Mouse (Mus musculus): Measurements from ENCODE around the gene Slc25a23. TPM values are rescaled to one million over a fixed set of nuclear protein-coding genes. Genes with fewer than 3 reads are reported as not detected.

The Slc25a23 gene
- polyA plus RNA-seq, 1 experiment: 0.89 TPM

GRCm38 (mm10) chr17:57070699-57071098 is 11.0 kb upstream of the Slc25a23 start:
- Histone ChIP-seq H3K4me3 (ENCODE audit: insufficient read depth, poor library complexity, severe bottlenecking) (no peak overlapping the region), H3K79me3 (ENCODE audit: low read depth) (no peaks in the 10 kb centered on the region), H3ac (ENCODE audit: control insufficient read depth, insufficient read length, low read depth) (no peak overlapping the region), H3K36me3 (ENCODE audit: control insufficient read depth, insufficient read depth) (no peaks in the 10 kb centered on the region), H3K79me2 (ENCODE audit: control insufficient read depth, insufficient read depth) (no peaks in the 10 kb centered on the region), H3K27me3 (ENCODE audit: control insufficient read depth, insufficient read depth, insufficient read length) (peaks cover 59% of the 10 kb centered on the region)
- no peak for TF ChIP-seq CTCF (IDR thresholded peaks at IDR 0.05; ENCODE audit: control insufficient read depth, insufficient read depth, insufficient read length)
- TF ChIP-seq MYOD1 (IDR thresholded peaks at IDR 0.05; ENCODE audit: control insufficient read depth, insufficient read length, low read depth): no peak
- no peak for TF ChIP-seq FOSL1 (IDR thresholded peaks at IDR 0.05; ENCODE audit: insufficient read depth, low read length, poor library complexity, severe bottlenecking)
- no peak for TF ChIP-seq MYOG (IDR thresholded peaks at IDR 0.05; ENCODE audit: control insufficient read depth, extremely low read depth, insufficient read length)
- no peak for TF ChIP-seq MAX (IDR thresholded peaks at IDR 0.05)
- TF ChIP-seq USF1 (IDR thresholded peaks at IDR 0.05; ENCODE audit: low read depth): no peak
- TF ChIP-seq CEBPB (IDR thresholded peaks at IDR 0.05; ENCODE audit: low read depth): no peak

- Histone ChIP-seq H3K79me2 (ENCODE audit: control insufficient read depth, insufficient read depth) (no peaks in the 10 kb centered on the region), H3K4me3 (ENCODE audit: insufficient read depth, poor library complexity, severe bottlenecking) (no peak overlapping the region), H3K27me3 (ENCODE audit: control insufficient read depth, insufficient read depth, insufficient read length) (peaks cover 60% of the 10 kb centered on the region), H3K36me3 (ENCODE audit: control insufficient read depth, insufficient read depth) (no peaks in the 10 kb centered on the region), H3K79me3 (ENCODE audit: low read depth) (no peaks in the 10 kb centered on the region), H3ac (ENCODE audit: control insufficient read depth, insufficient read length, low read depth) (no peak overlapping the region)
- TF ChIP-seq MYOD1 (IDR thresholded peaks at IDR 0.05; ENCODE audit: control insufficient read depth, insufficient read length, low read depth) (no peak), FOSL1 (IDR thresholded peaks at IDR 0.05; ENCODE audit: insufficient read depth, low read length, poor library complexity, severe bottlenecking) (no peak), CTCF (IDR thresholded peaks at IDR 0.05; ENCODE audit: control insufficient read depth, insufficient read depth, insufficient read length) (no peak), MYOG (IDR thresholded peaks at IDR 0.05; ENCODE audit: control insufficient read depth, extremely low read depth, insufficient read length) (no peak), CEBPB (IDR thresholded peaks at IDR 0.05; ENCODE audit: low read depth) (no peak), MAX (IDR thresholded peaks at IDR 0.05) (no peak), USF1 (IDR thresholded peaks at IDR 0.05; ENCODE audit: low read depth) (no peak)
Measured at GRCm38 (mm10) chr17:57070272-57070671, 10.6 kb upstream of the Slc25a23 start.

DNA sequence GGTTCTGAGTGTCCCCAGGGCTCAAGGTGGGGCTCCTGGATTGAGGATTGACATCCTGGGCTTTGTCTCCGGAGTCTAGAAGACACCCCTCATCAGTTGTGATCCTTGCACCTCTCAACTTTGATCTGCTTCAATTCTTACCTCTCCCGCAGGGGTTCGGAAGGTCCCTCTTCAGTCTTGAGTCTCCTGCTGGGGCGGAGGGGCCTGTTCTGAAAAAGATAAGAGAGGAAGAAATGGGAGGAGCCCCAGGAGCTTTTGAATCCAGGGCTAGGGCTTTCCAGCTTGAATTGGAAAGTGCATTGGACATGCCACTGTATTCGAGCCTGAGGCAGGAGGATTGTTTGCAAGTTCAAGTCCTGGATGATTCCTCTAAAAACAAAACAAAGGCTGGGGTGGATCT is 7.2 kb upstream of the Slc25a23 start:
- Histone ChIP-seq H3K79me2 (ENCODE audit: control insufficient read depth, insufficient read depth) (no peaks in the 10 kb centered on the region), H3K79me3 (ENCODE audit: low read depth) (no peaks in the 10 kb centered on the region), H3ac (ENCODE audit: control insufficient read depth, insufficient read length, low read depth) (no peak overlapping the region), H3K4me3 (ENCODE audit: insufficient read depth, poor library complexity, severe bottlenecking) (no peak overlapping the region), H3K36me3 (ENCODE audit: control insufficient read depth, insufficient read depth) (no peaks in the 10 kb centered on the region), H3K27me3 (ENCODE audit: control insufficient read depth, insufficient read depth, insufficient read length) (peaks cover 63% of the 10 kb centered on the region)
- no peak for TF ChIP-seq FOSL1 (IDR thresholded peaks at IDR 0.05; ENCODE audit: insufficient read depth, low read length, poor library complexity, severe bottlenecking)

GRCm38 (mm10) chr17:57063031-57063430 is 3.4 kb upstream of the Slc25a23 start:
- TF ChIP-seq MYOD1 (IDR thresholded peaks at IDR 0.05; ENCODE audit: control insufficient read depth, insufficient read length, low read depth) (no peak), MYOG (IDR thresholded peaks at IDR 0.05; ENCODE audit: control insufficient read depth, extremely low read depth, insufficient read length) (no peak), CTCF (IDR thresholded peaks at IDR 0.05; ENCODE audit: control insufficient read depth, insufficient read depth, insufficient read length) (no peak), MAX (IDR thresholded peaks at IDR 0.05) (no peak), USF1 (IDR thresholded peaks at IDR 0.05; ENCODE audit: low read depth) (no peak), CEBPB (IDR thresholded peaks at IDR 0.05; ENCODE audit: low read depth) (no peak), FOSL1 (IDR thresholded peaks at IDR 0.05; ENCODE audit: insufficient read depth, low read length, poor library complexity, severe bottlenecking) (no peak)
- H3K79me2 ChIP-seq (ENCODE audit: control insufficient read depth, insufficient read depth): no peaks in the 10 kb centered on the region
- H3K4me3 ChIP-seq (ENCODE audit: insufficient read depth, poor library complexity, severe bottlenecking): no peak overlapping the region
- H3K79me3 ChIP-seq (ENCODE audit: low read depth): no peaks in the 10 kb centered on the region
- no peak overlapping the region for H3ac ChIP-seq (ENCODE audit: control insufficient read depth, insufficient read length, low read depth)
- no peaks in the 10 kb centered on the region for H3K36me3 ChIP-seq (ENCODE audit: control insufficient read depth, insufficient read depth)
- H3K27me3 ChIP-seq (ENCODE audit: control insufficient read depth, insufficient read depth, insufficient read length): peaks cover 69% of the 10 kb centered on the region

- H3K79me3 ChIP-seq (ENCODE audit: low read depth): no peaks in the 10 kb centered on the region
- no peaks in the 10 kb centered on the region for H3K79me2 ChIP-seq (ENCODE audit: control insufficient read depth, insufficient read depth)
- H3K27me3 ChIP-seq (ENCODE audit: control insufficient read depth, insufficient read depth, insufficient read length): peaks cover 70% of the 10 kb centered on the region
- H3K4me3 ChIP-seq (ENCODE audit: insufficient read depth, poor library complexity, severe bottlenecking): no peak overlapping the region
- no peaks in the 10 kb centered on the region for H3K36me3 ChIP-seq (ENCODE audit: control insufficient read depth, insufficient read depth)
- no peak overlapping the region for H3ac ChIP-seq (ENCODE audit: control insufficient read depth, insufficient read length, low read depth)
- TF ChIP-seq USF1 (IDR thresholded peaks at IDR 0.05; ENCODE audit: low read depth): no peak
- no peak for TF ChIP-seq CTCF (IDR thresholded peaks at IDR 0.05; ENCODE audit: control insufficient read depth, insufficient read depth, insufficient read length)
- no peak for TF ChIP-seq MAX (IDR thresholded peaks at IDR 0.05)
- no peak for TF ChIP-seq FOSL1 (IDR thresholded peaks at IDR 0.05; ENCODE audit: insufficient read depth, low read length, poor library complexity, severe bottlenecking)
- TF ChIP-seq MYOD1 (IDR thresholded peaks at IDR 0.05; ENCODE audit: control insufficient read depth, insufficient read length, low read depth): no peak
Measured at GRCm38 (mm10) chr17:57062548-57062947, 2.9 kb upstream of the Slc25a23 start.

DNA sequence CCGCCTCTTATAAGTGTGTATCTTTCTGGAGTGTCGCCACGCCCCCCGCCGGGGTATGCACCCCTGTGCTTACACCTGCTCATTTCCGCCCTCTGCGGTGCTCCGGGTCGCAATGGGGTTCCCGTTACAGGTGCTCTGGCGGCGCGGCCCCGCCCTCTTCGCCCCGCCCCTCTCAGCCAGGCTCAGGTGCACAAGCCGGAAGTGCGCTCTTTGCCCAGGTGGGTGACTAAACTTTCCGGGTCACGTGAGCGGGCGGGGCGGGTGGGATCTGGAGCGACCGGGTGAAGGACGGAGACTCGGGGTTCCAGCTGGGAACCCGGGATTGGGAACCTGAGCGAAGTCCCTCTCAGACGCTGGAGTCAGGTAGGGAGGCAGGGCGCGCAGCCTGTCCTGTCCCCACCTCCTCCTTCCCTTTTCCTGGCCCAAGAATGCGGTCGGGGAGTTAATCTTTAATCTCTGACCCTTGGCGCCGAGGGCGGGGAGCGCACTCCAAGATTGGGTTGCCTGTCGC is 2.4 kb upstream of the Slc25a23 start:
- Histone ChIP-seq H3K36me3 (ENCODE audit: control insufficient read depth, insufficient read depth) (no peaks in the 10 kb centered on the region), H3K79me2 (ENCODE audit: control insufficient read depth, insufficient read depth) (no peaks in the 10 kb centered on the region), H3K79me3 (ENCODE audit: low read depth) (no peaks in the 10 kb centered on the region), H3K27me3 (ENCODE audit: control insufficient read depth, insufficient read depth, insufficient read length) (peaks cover 65% of the 10 kb centered on the region), H3ac (ENCODE audit: control insufficient read depth, insufficient read length, low read depth) (no peak overlapping the region), H3K4me3 (ENCODE audit: insufficient read depth, poor library complexity, severe bottlenecking) (no peak overlapping the region)
- TF ChIP-seq MYOD1 (IDR thresholded peaks at IDR 0.05; ENCODE audit: control insufficient read depth, insufficient read length, low read depth): no peak
- no peak for TF ChIP-seq FOSL1 (IDR thresholded peaks at IDR 0.05; ENCODE audit: insufficient read depth, low read length, poor library complexity, severe bottlenecking)
- no peak for TF ChIP-seq MYOG (IDR thresholded peaks at IDR 0.05; ENCODE audit: control insufficient read depth, extremely low read depth, insufficient read length)
- TF ChIP-seq MAX (IDR thresholded peaks at IDR 0.05): no peak
- no peak for TF ChIP-seq USF1 (IDR thresholded peaks at IDR 0.05; ENCODE audit: low read depth)
- TF ChIP-seq CTCF (IDR thresholded peaks at IDR 0.05; ENCODE audit: control insufficient read depth, insufficient read depth, insufficient read length): no peak
- TF ChIP-seq CEBPB (IDR thresholded peaks at IDR 0.05; ENCODE audit: low read depth): no peak
